Mouse (Mus musculus) ES-Bruce4 (cell line): ENCODE measurements around the gene C530025M09Rik. TPM values are rescaled to one million over a fixed set of nuclear protein-coding genes. Genes with fewer than 3 reads are reported as not detected.

Experiments
- H3K27ac ChIP-seq: 2 replicates; pipeline ENCODE4 v1.5.1; 2012; ENCODE audit warnings: low read length, inconsistent platforms; ENCODE audit not compliant: insufficient read depth
- H3K27me3 ChIP-seq: 2 replicates; pipeline ENCODE4 v1.6.1; 2012; ENCODE audit warnings: mild to moderate bottlenecking, low read length, inconsistent platforms; ENCODE audit not compliant: control insufficient read depth, poor library complexity, insufficient read depth, severe bottlenecking
- H3K36me3 ChIP-seq: 2 replicates; pipeline ENCODE4 v1.6.1; 2012; ENCODE audit warnings: inconsistent platforms, mild to moderate bottlenecking, low read length, moderate library complexity; ENCODE audit not compliant: control insufficient read depth, poor library complexity, insufficient read depth, severe bottlenecking
- H3K4me1 ChIP-seq: one replicate; pipeline ENCODE4 v1.8.1; 2011; ENCODE audit warnings: low read length; ENCODE audit not compliant: control insufficient read depth, insufficient read depth
- H3K4me3 ChIP-seq: 2 replicates; pipeline ENCODE4 v1.5.1; 2011; ENCODE audit warnings: low read depth, mild to moderate bottlenecking, low read length
- H3K9ac ChIP-seq: 2 replicates; pipeline ENCODE4 v1.6.1; 2012; ENCODE audit warnings: low read depth, mild to moderate bottlenecking, inconsistent platforms; ENCODE audit not compliant: poor library complexity, severe bottlenecking
- H3K9me3 ChIP-seq: replicated peaks from 2 replicates; pipeline ENCODE4 v1.6.1; 2012; ENCODE audit warnings: mild to moderate bottlenecking, low read length, inconsistent platforms; ENCODE audit not compliant: control insufficient read depth, poor library complexity, insufficient read depth, severe bottlenecking
- CTCF ChIP-seq: IDR thresholded peaks from one replicate; pipeline ENCODE4 v1.8.1; 2011; ENCODE audit warnings: low read depth, low read length
- EP300 ChIP-seq: IDR thresholded peaks from 2 replicates; pipeline ENCODE4 v1.6.1; 2011; ENCODE audit warnings: low read depth, low read length; ENCODE audit not compliant: insufficient read depth
- POLR2A ChIP-seq: IDR thresholded peaks from one replicate; pipeline ENCODE4 v1.8.1; 2011; ENCODE audit warnings: low read length; ENCODE audit not compliant: insufficient read depth
- polyA plus RNA-seq: library from polyadenylated mRNA; stranded (reverse); fragments of >200 nt; gene quantifications from 2 replicates; pipeline ENCODE4 v1.2.4, GENCODE M21; 2011; ENCODE audit warnings: low read depth; ENCODE audit not compliant: missing spikeins, insufficient read depth, insufficient read length

C530025M09Rik gene
- polyA plus RNA-seq, 1 experiment, result not detected

DNA sequence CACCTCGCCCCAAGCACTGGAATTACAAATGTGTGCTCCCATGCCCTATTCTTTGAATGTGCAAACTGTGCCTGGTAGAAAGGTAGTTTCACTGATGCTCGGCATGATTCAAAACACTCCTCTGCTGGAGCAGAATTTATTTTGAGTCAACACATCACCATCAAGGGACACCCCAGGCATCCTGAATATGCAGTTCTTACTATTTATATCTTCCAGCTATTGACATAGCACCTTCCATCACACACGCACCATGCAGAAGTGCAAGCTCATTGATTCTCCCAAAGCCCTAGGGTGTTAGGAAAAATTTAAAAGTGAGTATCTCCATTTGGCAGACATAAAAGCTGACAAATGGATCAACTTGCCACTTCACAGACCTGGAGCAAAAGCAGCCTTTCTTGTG, 12.6 kb downstream of the C530025M09Rik start:
- TF ChIP-seq CTCF, result no peak
- TF ChIP-seq EP300, result no peak
- no peak for TF ChIP-seq POLR2A
- Histone ChIP-seq H3K27me3 (no peaks in the 10 kb centered on the region), H3K36me3 (no peaks in the 10 kb centered on the region)

DNA sequence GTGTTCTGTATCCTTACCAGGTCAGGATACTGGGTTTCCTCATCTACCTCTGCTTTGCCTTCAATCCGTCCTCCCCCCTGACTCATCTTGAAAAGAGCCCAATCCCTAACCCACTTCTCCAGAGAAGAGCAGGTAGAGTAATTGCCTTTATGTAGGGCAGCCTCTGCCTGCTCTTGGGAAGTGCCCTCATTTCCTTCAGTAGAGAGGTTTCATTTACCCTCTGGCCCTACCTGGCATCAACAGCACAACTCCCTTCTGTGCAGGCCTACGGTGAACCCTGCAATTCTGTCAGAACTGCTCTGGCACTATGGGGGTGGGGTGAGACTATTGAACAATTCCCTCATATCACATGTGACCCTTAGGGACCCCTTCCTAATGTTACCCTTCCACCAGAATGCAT, 18.1 kb downstream of the C530025M09Rik start:
- no peaks in the 10 kb centered on the region for H3K36me3 ChIP-seq
- no peak overlapping the region for H3K27ac ChIP-seq
- no peaks in the 10 kb centered on the region for H3K4me1 ChIP-seq
- TF ChIP-seq CTCF (no peak), POLR2A (no peak), EP300 (no peak)
- H3K9me3 ChIP-seq, result no peaks in the 10 kb centered on the region
- no peak overlapping the region for H3K9ac ChIP-seq
- no peak overlapping the region for H3K4me3 ChIP-seq
- H3K27me3 ChIP-seq, result no peaks in the 10 kb centered on the region

More for the DNA sequence above, 12.6 kb downstream of the C530025M09Rik start:
- Histone ChIP-seq H3K9ac (no peak overlapping the region), H3K4me1 (no peaks in the 10 kb centered on the region), H3K9me3 (no peaks in the 10 kb centered on the region), H3K4me3 (no peak overlapping the region), H3K27ac (no peak overlapping the region)

DNA sequence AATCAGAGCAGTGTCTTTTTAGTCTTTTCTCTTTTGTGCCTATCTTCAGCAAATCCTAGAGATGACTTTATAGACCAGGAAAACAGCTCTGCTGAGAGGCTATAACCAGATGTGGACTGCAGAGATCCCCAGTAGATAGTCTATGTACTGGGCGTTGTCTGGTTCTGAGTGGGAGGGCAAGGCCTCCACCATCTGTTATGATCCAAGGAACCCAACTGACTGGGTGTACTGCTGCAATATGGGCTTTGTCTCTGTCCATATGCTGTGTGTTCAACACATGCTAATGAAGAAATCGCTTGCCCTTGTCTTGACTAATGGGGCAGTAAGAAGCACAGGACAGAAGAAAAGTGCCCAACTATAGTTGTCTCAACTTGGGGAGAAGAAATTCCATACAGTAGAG, 25.8 kb downstream of the C530025M09Rik start:
- Histone ChIP-seq H3K9ac (no peak overlapping the region), H3K4me1 (no peaks in the 10 kb centered on the region), H3K27ac (no peak overlapping the region), H3K36me3 (no peaks in the 10 kb centered on the region), H3K4me3 (no peak overlapping the region), H3K27me3 (no peaks in the 10 kb centered on the region), H3K9me3 (no peaks in the 10 kb centered on the region)
- no peak for TF ChIP-seq CTCF
- TF ChIP-seq POLR2A, result no peak
- no peak for TF ChIP-seq EP300

DNA sequence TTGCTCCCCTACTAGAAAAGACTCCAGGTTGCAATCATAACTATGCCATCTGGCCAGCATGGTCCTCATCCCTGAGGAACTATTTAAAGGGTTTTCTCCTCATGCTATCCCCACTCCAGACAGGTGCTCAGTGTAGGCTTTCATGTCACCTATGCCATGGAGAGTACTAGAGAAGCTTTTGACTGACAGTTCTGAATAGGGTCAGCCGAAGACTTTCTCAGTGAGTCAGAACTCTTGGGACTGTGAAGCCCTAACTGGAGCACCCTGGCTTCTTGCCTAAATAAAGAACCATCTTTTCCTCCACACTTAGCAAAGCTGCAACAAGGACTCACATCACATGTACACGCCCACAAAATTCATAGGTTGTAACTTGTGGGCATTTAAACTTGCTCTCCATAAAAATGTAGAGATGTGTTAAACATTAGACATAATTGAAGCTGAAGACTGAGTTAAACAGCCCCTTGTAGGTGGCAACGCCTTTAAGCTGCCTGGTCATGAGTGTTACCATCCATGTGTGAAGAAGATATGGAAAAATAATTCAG, 26.3 kb downstream of the C530025M09Rik start:
- H3K9me3 ChIP-seq, result no peaks in the 10 kb centered on the region
- TF ChIP-seq POLR2A (no peak), EP300 (no peak), CTCF (no peak)
- no peaks in the 10 kb centered on the region for H3K27me3 ChIP-seq
- H3K9ac ChIP-seq, result no peak overlapping the region
- no peaks in the 10 kb centered on the region for H3K4me1 ChIP-seq
- no peaks in the 10 kb centered on the region for H3K36me3 ChIP-seq
- no peak overlapping the region for H3K4me3 ChIP-seq
- H3K27ac ChIP-seq, result no peak overlapping the region

DNA sequence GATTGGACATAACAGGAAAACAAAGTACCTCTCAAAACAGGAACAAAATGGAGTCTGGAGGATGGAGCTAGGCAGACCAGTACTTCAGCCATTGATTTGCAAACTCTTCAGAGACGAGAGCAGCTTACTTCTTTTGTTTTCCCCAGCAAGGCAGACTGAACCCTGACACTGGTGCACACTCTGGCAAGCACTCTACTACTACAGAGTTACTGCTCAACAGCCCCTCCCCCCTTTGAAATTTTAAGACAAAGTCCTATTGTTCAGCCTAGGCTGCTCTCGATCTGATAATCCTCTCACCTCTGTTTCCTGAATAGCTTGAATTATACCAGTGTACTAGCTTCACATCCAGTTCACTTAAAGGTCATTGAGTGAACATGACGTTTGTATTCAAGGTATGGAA, 32.4 kb downstream of the C530025M09Rik start:
- no peak overlapping the region for H3K4me3 ChIP-seq
- no peak overlapping the region for H3K9ac ChIP-seq
- H3K4me1 ChIP-seq, result peaks cover 3% of the 10 kb centered on the region
- no peak overlapping the region for H3K27ac ChIP-seq
- no peaks in the 10 kb centered on the region for H3K36me3 ChIP-seq
- peak; percentile 68 for TF ChIP-seq EP300
- no peak for TF ChIP-seq CTCF
- TF ChIP-seq POLR2A, result no peak
- H3K27me3 ChIP-seq, result no peaks in the 10 kb centered on the region
- no peaks in the 10 kb centered on the region for H3K9me3 ChIP-seq

Other genes starting within 250 kb of the C530025M09Rik start
- 0.55 and 0.58 TPM in 2 replicates for gene Syndig1, start 2.0 kb downstream of the C530025M09Rik start, polyA plus RNA-seq